Mouse (Mus musculus) liver, embryonic 11.5 days (tissue): ENCODE measurements around the gene Fkrp. TPM values are rescaled to one million over a fixed set of nuclear protein-coding genes. Genes with fewer than 3 reads are reported as not detected.

Experiments
- ATAC-seq: fragments of 200-750 bp; cut with Nextera tagmentation; replicated peaks from 2 replicates; pipeline ENCODE4 v1.8.0; 2017; ENCODE audit warnings: moderate number of reproducible peaks, mild to moderate bottlenecking, moderate TSS enrichment, moderate library complexity; ENCODE audit not compliant: low FRiP score
- DNase-seq: peaks from one replicate; pipeline ENCODE4 v3.0.0-alpha.2; 2017; ENCODE audit warnings: low spot score
- H3K27ac ChIP-seq: fragments of 300-500 bp; sonication (generic); 2 replicates; pipeline ENCODE4 v1.5.1; 2014; ENCODE audit warnings: mild to moderate bottlenecking, low read depth, low read length, control low read depth
- H3K27me3 ChIP-seq: fragments of 300-500 bp; sonication (generic); replicated peaks from 2 replicates; pipeline ENCODE4 v1.6.1; 2014; ENCODE audit warnings: low read length, mixed read lengths; ENCODE audit not compliant: control insufficient read depth, insufficient read depth
- H3K36me3 ChIP-seq: fragments of 300-500 bp; sonication (generic); 2 replicates; pipeline ENCODE4 v1.6.1; 2014; ENCODE audit warnings: mild to moderate bottlenecking, low read length, moderate library complexity, mixed read lengths; ENCODE audit not compliant: control insufficient read depth, insufficient read depth
- H3K4me1 ChIP-seq: fragments of 300-500 bp; sonication (generic); replicated peaks from 2 replicates; pipeline ENCODE4 v1.6.1; 2014; ENCODE audit warnings: low read length, mixed read lengths; ENCODE audit not compliant: control insufficient read depth, insufficient read depth
- H3K4me2 ChIP-seq: fragments of 300-500 bp; sonication (generic); 2 replicates; pipeline ENCODE4 v1.6.1; 2014; ENCODE audit warnings: mild to moderate bottlenecking, control low read depth, moderate library complexity
- H3K4me3 ChIP-seq: fragments of 300-500 bp; sonication (generic); 2 replicates; pipeline ENCODE4 v1.5.1; 2014; ENCODE audit warnings: low read depth, low read length, control low read depth
- H3K9ac ChIP-seq: fragments of 300-500 bp; sonication (generic); 2 replicates; pipeline ENCODE4 v1.6.1; 2014; ENCODE audit warnings: low read depth, low read length, control low read depth
- H3K9me3 ChIP-seq: fragments of 300-500 bp; sonication (generic); 2 replicates; pipeline ENCODE4 v1.6.1; 2016; ENCODE audit warnings: low read length, inconsistent platforms, mixed read lengths; ENCODE audit not compliant: control insufficient read depth
- WGBS: fragments of 180-500 bp; shearing (Covaris S2); extraction: QIAGEN DNeasy Blood & Tissue Kit; methylation state at CpG from one replicate; pipeline ENCODE4 v1.1.7; 2014; 5-methylcytosine and 5-hydroxymethylcytosine counted together
- polyA plus RNA-seq: library from polyadenylated mRNA; unstranded; fragments of >200 nt; fragmentation: Nextera tagmentation; extraction: Ambion mirVana; gene quantifications from 2 replicates; pipeline ENCODE4 v1.2.1, GENCODE M21; 2014

The Fkrp gene
- polyA plus RNA-seq, 1 experiment from 2014 or later: 22.9 TPM

DNA sequence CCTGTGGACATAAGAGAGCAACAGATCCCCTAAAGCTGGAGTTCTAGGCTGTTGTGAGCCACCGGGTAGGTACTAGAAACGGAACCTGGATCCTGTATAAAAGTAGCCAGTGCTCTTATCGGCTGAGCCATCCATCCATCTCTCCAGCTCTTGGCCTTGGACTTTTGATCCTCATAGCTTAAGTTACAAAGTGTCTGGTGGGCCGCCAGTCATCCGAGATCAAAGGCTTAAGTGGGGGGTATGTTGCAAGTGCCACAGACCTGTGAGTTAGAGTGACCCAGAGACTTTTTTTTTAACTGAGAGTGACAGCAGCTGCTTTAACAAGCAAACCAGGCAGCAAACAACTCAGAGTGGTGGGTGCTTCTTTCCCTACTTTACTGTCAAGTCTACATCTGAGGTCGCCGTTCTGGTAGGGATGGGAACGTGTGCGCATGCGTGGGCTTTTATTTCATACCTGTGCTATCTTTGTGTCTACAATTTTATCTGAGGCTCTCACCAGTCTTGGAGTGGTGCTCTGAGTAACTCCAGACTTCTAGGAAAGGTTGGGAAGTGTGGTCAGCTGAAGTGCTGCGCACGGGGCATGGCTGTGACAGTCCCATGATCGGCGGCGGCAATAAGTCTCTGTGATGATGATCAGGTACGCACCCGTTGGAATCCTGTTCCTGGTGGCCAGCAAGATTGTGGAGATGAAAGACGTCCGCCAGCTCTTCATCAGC is 23.4 kb downstream of the Fkrp start:
- no peak overlapping the region; the same call in 1 of the 2 replicates for H3K27ac ChIP-seq
- 0 out of 2 replicates have a peak overlapping the region, but pooled peaks have one; percentile 12 for H3K9ac ChIP-seq
- no peaks in the 10 kb centered on the region for H3K27me3 ChIP-seq
- H3K4me2 ChIP-seq: no peak overlapping the region; the same call in 1 of the 2 replicates
- no peak; the same call in 1 of the 2 replicates for ATAC-seq
- no peak overlapping the region for H3K4me3 ChIP-seq
- H3K9me3 ChIP-seq: no peaks in the 10 kb centered on the region
- WGBS: 83% methylated on average over 19 of the region's 19 CpGs
- H3K4me1 ChIP-seq: peaks cover 5% of the 10 kb centered on the region
- H3K36me3 ChIP-seq: peaks cover 23% of the 10 kb centered on the region
- no peak for DNase-seq

DNA sequence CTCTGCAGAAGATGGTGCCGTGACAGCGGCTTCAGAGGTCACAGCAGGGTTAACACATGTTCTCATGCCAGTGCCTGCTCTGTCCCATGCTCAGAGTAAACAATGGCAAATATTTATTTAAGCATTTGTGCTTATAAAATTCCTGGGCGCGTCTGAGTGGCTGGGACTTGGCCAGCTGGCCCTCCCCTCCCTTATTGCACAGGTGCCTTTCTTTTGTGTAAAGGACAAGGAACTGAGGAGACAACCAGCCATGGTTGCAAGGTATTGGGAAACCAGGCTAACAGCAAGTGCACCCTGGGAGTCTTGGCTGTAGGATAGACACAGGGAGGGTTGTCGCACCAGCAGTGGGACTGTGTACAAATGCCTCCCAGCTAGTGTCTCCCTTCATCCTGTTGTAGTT is 24.2 kb downstream of the Fkrp start:
- no peak overlapping the region for H3K4me3 ChIP-seq
- H3K36me3 ChIP-seq: peaks cover 23% of the 10 kb centered on the region
- H3K27ac ChIP-seq: peak overlapping the region; percentile 33; the same call in 1 of the 2 replicates
- 70% methylated on average over 5 of the region's 5 CpGs for WGBS
- H3K9me3 ChIP-seq: no peaks in the 10 kb centered on the region
- no peak for DNase-seq
- H3K4me1 ChIP-seq: peaks cover 5% of the 10 kb centered on the region
- ATAC-seq: no peak
- no peak overlapping the region for H3K9ac ChIP-seq
- H3K27me3 ChIP-seq: no peaks in the 10 kb centered on the region
- no peak overlapping the region for H3K4me2 ChIP-seq

DNA sequence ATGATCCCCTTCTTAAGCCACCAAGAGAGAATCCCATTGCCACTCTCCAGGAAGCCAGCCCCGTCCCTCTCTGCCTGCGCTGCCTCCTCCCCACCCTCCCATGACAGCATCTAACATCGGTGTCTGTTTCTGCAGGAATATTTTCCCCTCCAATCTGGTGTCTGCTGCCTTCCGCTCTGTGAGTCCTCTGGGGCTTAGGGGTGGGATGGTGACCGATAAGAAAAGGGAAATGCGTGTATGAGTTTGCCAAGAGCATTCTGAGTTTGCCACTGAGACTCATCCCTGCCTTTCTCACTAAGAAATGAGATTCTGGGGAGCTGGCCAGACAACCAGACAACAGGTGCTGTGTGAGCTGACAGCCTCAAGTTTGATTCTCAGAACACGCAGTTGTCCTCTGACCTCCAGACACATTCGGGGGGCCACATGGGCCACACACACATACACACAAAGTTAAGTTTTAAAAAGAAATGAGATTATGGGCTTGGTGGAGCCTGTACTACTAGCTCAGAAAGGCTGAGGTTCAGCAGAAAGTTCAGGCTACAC is 30.9 kb downstream of the Fkrp start:
- Histone ChIP-seq H3K4me1 (peaks cover 21% of the 10 kb centered on the region), H3K27ac (no peak overlapping the region)
- no peak for ATAC-seq

DNA sequence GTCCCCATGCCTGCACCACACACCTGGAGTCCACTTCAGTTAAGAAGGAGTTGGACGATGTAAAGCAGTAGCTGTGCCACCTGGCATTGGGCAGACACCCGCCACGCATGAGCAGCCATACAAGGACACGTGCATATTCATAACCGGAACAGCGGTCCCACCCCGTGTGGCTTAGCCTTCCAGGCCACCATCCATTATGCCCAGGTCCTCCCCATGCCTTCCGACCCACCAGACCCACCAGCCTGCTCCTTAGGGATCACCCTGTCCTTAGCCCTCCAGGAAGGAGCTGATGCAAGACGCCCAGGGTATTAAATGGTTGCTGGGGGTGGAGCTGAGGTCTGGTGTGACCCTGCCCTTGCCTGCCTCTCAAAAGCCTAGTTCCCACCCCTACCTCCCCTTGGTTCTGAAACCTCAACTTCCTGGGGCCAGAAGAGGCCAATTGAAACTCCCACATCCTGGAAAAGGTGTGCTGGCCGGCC is 32.0 kb downstream of the Fkrp start:
- no peaks in the 10 kb centered on the region for H3K27me3 ChIP-seq
- H3K9ac ChIP-seq: peak overlapping the region; percentile 84
- ATAC-seq (no peak), DNase-seq (no peak)
- peak overlapping the region; percentile 79 for H3K4me2 ChIP-seq
- H3K9me3 ChIP-seq: no peaks in the 10 kb centered on the region
- H3K4me3 ChIP-seq: peak overlapping the region; percentile 72
- 66% methylated on average over 10 of the region's 10 CpGs for WGBS
- peak overlapping the region; percentile 36; the same call in 1 of the 2 replicates for H3K27ac ChIP-seq
- peaks cover 21% of the 10 kb centered on the region for H3K4me1 ChIP-seq
- peaks cover 17% of the 10 kb centered on the region; the same call in 1 of the 2 replicates for H3K36me3 ChIP-seq

More for the DNA sequence above, 30.9 kb downstream of the Fkrp start:
- Histone ChIP-seq H3K9me3 (no peaks in the 10 kb centered on the region), H3K27me3 (no peaks in the 10 kb centered on the region), H3K36me3 (peaks cover 17% of the 10 kb centered on the region; the same call in 1 of the 2 replicates), H3K4me3 (no peak overlapping the region), H3K4me2 (peak overlapping the region; percentile 4; the same call in 1 of the 2 replicates), H3K9ac (no peak overlapping the region)
- WGBS: 76% methylated on average over 8 of the region's 8 CpGs
- no peak for DNase-seq

DNA sequence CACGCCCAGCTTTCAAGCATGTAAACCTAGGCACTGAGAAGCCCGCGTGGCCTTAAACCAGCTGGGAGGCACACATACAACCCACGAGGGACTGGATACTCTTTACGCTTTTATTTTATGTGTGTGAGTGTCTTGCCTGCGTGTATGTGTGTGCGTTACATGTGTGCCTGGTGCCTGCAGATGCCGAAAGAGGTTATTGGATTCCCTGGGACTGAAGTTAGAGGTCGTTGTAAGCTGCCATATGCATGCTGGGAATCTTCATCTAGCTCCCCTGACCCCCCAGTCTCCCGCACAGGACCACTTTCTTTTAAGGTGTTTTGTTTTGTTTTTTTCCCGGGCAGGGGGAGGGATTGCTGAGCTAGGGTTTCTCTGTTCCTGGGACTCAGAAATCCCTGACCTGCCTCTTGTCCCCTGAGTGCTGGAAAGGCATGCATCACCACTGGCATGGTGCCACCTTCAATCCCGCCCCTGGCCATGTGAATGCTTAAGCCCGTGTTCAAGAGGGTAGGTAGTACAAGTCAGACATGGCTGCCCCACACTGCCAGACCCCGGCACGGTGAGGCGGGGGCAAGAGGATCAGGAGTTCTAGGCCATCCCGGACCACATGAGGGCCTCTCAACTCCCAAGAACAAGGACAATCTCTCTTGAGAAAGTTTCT is 32.6 kb downstream of the Fkrp start:
- WGBS: 45% methylated on average over 17 of the region's 17 CpGs
- Histone ChIP-seq H3K9me3 (no peaks in the 10 kb centered on the region), H3K4me2 (peak overlapping the region; percentile 79), H3K36me3 (peaks cover 17% of the 10 kb centered on the region; the same call in 1 of the 2 replicates), H3K27me3 (no peaks in the 10 kb centered on the region), H3K9ac (peak overlapping the region; percentile 84), H3K27ac (peak overlapping the region; percentile 81), H3K4me3 (peak overlapping the region; percentile 72), H3K4me1 (peaks cover 21% of the 10 kb centered on the region)
- no peak for ATAC-seq
- DNase-seq: no peak

DNA sequence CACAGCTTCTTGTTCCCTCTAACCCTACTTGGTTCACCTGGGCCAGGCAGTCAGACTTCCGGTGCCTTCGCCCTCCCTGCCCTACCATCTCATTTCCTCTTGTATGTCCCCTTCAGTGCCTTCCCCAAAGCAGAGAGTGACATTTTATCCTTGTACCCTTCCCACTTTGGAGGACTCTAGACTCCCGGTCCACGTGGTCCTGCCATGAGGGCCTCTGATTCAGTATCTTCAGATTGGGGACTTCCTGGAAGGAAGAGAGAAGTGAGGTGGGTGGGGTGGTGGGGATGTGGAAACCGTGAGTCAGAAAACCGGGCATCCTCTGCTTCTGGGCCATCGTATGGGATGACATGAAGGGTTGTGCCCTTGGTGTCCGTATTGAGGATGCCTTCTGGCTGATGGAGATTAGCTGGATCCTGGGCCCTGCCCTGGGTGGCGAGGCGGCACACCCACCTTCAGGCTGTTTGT is 33.3 kb downstream of the Fkrp start:
- 11% methylated on average over 10 of the region's 10 CpGs for WGBS
- H3K4me3 ChIP-seq: peak overlapping the region; percentile 72
- ATAC-seq (peak; percentile 83), DNase-seq (peak; percentile 66)
- H3K27ac ChIP-seq: peak overlapping the region; percentile 81
- H3K36me3 ChIP-seq: peaks cover 17% of the 10 kb centered on the region; the same call in 1 of the 2 replicates
- no peaks in the 10 kb centered on the region for H3K27me3 ChIP-seq
- peak overlapping the region; percentile 84 for H3K9ac ChIP-seq
- peaks cover 21% of the 10 kb centered on the region for H3K4me1 ChIP-seq
- peak overlapping the region; percentile 79 for H3K4me2 ChIP-seq
- H3K9me3 ChIP-seq: no peaks in the 10 kb centered on the region

DNA sequence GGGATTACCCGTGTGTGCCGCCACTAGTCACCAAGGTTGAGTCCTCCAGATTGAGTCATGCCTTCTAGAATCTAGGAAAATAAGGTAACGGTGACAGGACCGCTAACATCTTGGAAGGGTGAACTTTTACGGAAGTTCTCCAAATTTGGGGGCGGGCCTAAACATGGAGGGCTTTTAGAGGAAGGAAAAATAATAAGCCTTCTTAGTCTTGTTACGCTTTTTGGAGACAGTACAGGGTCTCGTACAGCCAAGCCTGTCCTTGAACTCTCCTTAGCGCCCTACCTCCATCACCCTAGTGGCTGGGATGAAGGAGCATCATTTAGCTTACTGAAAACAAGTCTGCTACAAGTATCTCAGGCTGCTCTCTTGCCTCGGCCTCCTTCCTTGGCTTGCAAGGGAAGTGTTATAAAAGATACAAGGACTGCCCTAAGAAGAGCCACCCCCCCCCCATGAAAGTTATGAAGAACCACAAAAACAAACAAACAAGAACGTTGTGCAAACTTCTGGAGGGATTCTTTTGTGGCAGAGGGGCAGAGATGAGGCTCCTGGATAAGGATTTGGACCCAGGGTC is 33.9 kb downstream of the Fkrp start:
- H3K4me2 ChIP-seq: peak overlapping the region; percentile 79
- ATAC-seq (no peak), DNase-seq (no peak)
- peak overlapping the region; percentile 84 for H3K9ac ChIP-seq
- H3K4me3 ChIP-seq: peak overlapping the region; percentile 72
- peak overlapping the region; percentile 81 for H3K27ac ChIP-seq
- peaks cover 21% of the 10 kb centered on the region for H3K4me1 ChIP-seq
- H3K9me3 ChIP-seq: no peaks in the 10 kb centered on the region
- H3K27me3 ChIP-seq: no peaks in the 10 kb centered on the region
- WGBS: under 1% methylated on average over 11 of the region's 11 CpGs
- H3K36me3 ChIP-seq: peaks cover 12% of the 10 kb centered on the region; the same call in 1 of the 2 replicates
